Mouse (Mus musculus): ENCODE measurements at regions not wholly inside any gene's neighbourhood (a gene's known extent, or its start where the extent isn't known, plus 50 kb on each side); places are given as distances from the start of the nearest gene placed in this dataset.

- TF ChIP-seq CTCF (IDR thresholded peaks at IDR 0.05; ENCODE audit: low read depth) = no peak
- no peak for TF ChIP-seq EP300 (IDR thresholded peaks at IDR 0.05; ENCODE audit: low read depth)
Observed at GRCm38 (mm10) chr4:4397410-4397809, 320.1 kb upstream of the Sdr16c6 start.
